ENCODE assay signal across 10 mouse cellular contexts in genomic region chr11:113198586-113198985, GRCm38 (mm10).
DNase-seq lines count a peak whose midpoint lies in the region; ATAC-seq and TF ChIP-seq lines count a peak whose summit lies in the region.
"Had no signal": no experiment of that assay in that cellular context is flagged by ENCODE, and none has a peak within 500 bp of the region (broad histone marks: within the 10 kb centered on the region; RNA-seq: fewer than 3 reads in every experiment).

No protein-coding gene starts in this region.

- ATAC-seq in heart, embryonic 12.5 days (ENCODE audit: insufficient number of reproducible peaks, low FRiP score) = no peak
- no peak for ATAC-seq in limb, embryonic 14.5 days (ENCODE audit: low FRiP score, low read depth)

- TF ChIP-seq POLR2A in limb, embryonic 14.5 days (IDR thresholded peaks at IDR 0.05; ENCODE audit: borderline replicate concordance, extremely low read depth, insufficient read depth, insufficient read length) = no peak

- peaks cover 10% of the 10 kb centered on the region for H3K4me1 ChIP-seq in heart, embryonic 12.5 days (replicated peaks)
- H3K4me1 ChIP-seq in limb, embryonic 14.5 days (ENCODE audit: control insufficient read depth, insufficient read depth, low read length) = peaks cover 17% of the 10 kb centered on the region; the same call in 1 of the 2 replicates

- no peak overlapping the region for H3K9ac ChIP-seq in heart, embryonic 12.5 days
- no peak overlapping the region for H3K9ac ChIP-seq in limb, embryonic 14.5 days (ENCODE audit: low read depth, low read length, severe bottlenecking)

- 0 out of 2 replicates have a peak, but pooled peaks cover 16% of the 10 kb centered on the region for H3K27me3 ChIP-seq in heart, embryonic 12.5 days (replicated peaks)
- H3K27me3 ChIP-seq in limb, embryonic 14.5 days (ENCODE audit: control insufficient read depth, insufficient read depth, low read length) = no peaks in the 10 kb centered on the region

- no peak for DNase-seq in heart, postnatal 36 days
- peak; percentile 52 for DNase-seq in urinary bladder, adult 2 months (ENCODE audit: low spot score)
- no peak for DNase-seq in urinary bladder, postnatal 10 days (ENCODE audit: low spot score)
- DNase-seq in limb, embryonic 14.5 days (ENCODE audit: low spot score) = no peak
- peak; percentile 51 to 76 for DNase-seq in urinary bladder, postnatal 36 days (ENCODE audit: low spot score in 2 of 2)
- DNase-seq in thymus, postnatal 25 days = no peak
- DNase-seq in cerebellum, postnatal 36 days = no peak
- DNase-seq: spleen, adult 18-20 months; thymus, postnatal 14 days had no signal

- peak overlapping the region; percentile 94 for H3K4me2 ChIP-seq in heart, embryonic 12.5 days
- peak overlapping the region; percentile 76 for H3K4me2 ChIP-seq in limb, embryonic 14.5 days (replicated peaks; ENCODE audit: low read depth, low read length, severe bottlenecking)

- intact Hi-C loops in heart, postnatal 36 days (cut with DNase I) = no loop called here

- H3K9me3 ChIP-seq in heart, embryonic 12.5 days (replicated peaks) = no peaks in the 10 kb centered on the region
- no peaks in the 10 kb centered on the region for H3K9me3 ChIP-seq in limb, embryonic 14.5 days (ENCODE audit: control insufficient read depth, low read length)

- no peaks in the 10 kb centered on the region for H3K36me3 ChIP-seq in heart, embryonic 12.5 days
- H3K36me3 ChIP-seq in limb, embryonic 14.5 days (ENCODE audit: control insufficient read depth, insufficient read depth, low read length) = no peaks in the 10 kb centered on the region

- H3K4me3 ChIP-seq in heart, embryonic 12.5 days = no peak overlapping the region
- no peak overlapping the region for H3K4me3 ChIP-seq in limb, embryonic 14.5 days (replicated peaks; ENCODE audit: low read length)

- no peak overlapping the region for H3K27ac ChIP-seq in heart, embryonic 12.5 days (ENCODE audit: poor library complexity, severe bottlenecking)
- no peak overlapping the region for H3K27ac ChIP-seq in limb, embryonic 14.5 days (replicated peaks; ENCODE audit: low read depth, low read length)

- 72% methylated on average over 15 of the region's 15 CpGs for WGBS in heart, embryonic 12.5 days
- WGBS in limb, embryonic 14.5 days = 67% methylated on average over 15 of the region's 15 CpGs

Comparison
In these comparisons a context has a peak if more than half of its experiments do, and no peak if none do; other contexts are left out.
1. DNase-seq: peak in urinary bladder, adult 2 months (single experiment) and urinary bladder, postnatal 36 days (2 of 2); none in heart, postnatal 36 days (0 of 2), urinary bladder, postnatal 10 days (single experiment), limb, embryonic 14.5 days (single experiment), thymus, postnatal 25 days (single experiment) and cerebellum, postnatal 36 days (0 of 2).